Mouse (Mus musculus) embryonic facial prominence, embryonic 10.5 days (tissue): Measurements from ENCODE around the gene Naxd. TPM values are rescaled to one million over a fixed set of nuclear protein-coding genes. Genes with fewer than 3 reads are reported as not detected.

ENCODE experiments used
- polyA plus RNA-seq: library from polyadenylated mRNA; unstranded; fragments of >200 nt; fragmentation: Nextera tagmentation; extraction: Ambion mirVana; gene quantifications from 2 replicates; pipeline ENCODE4 v1.2.1, GENCODE M21; 2016

Gene Naxd
- polyA plus RNA-seq, 1 experiment from 2014 or later, result 114 TPM

Other genes starting within 250 kb of the Naxd start
- gene Col4a2, start 184.7 kb upstream of the Naxd start, polyA plus RNA-seq, result 51.8 and 54.7 TPM in 2 replicates
- 128 and 138 TPM in 2 replicates for gene Col4a1, start 184.7 kb upstream of the Naxd start, polyA plus RNA-seq
- gene Rab20, start 18.8 kb upstream of the Naxd start, polyA plus RNA-seq, result 1.4 and 2.5 TPM in 2 replicates
- 17.9 and 18.6 TPM in 2 replicates for gene Cars2, start 53.3 kb downstream of the Naxd start, polyA plus RNA-seq
- 31.1 and 32.6 TPM in 2 replicates for gene Ing1, start 58.1 kb downstream of the Naxd start, polyA plus RNA-seq
- 121 and 133 TPM in 2 replicates for gene Ankrd10, start 138.3 kb downstream of the Naxd start, polyA plus RNA-seq
- gene 1700016D06Rik, start 203.6 kb downstream of the Naxd start, polyA plus RNA-seq, result 0.11 TPM in 1 of 2 replicates, not detected in the other
- 50.3 and 55.1 TPM in 2 replicates for gene Arhgef7, start 230.2 kb downstream of the Naxd start, polyA plus RNA-seq